Mouse (Mus musculus) retina, postnatal 1 day (tissue): ENCODE measurements around the gene Syndig1l.
A peak's percentile ranks its signal among the peaks of the same experiment; 100 is the strongest.

Experiments
- DNase-seq: peaks from one replicate; pipeline ENCODE4 v3.0.0-alpha.2; 2012

The Syndig1l gene

GRCm38 (mm10) chr12:84698319-84699081 is at the start of gene Syndig1l:
Syndig1l (minus strand) TSS chr12:84698831.
- DNase-seq = peak; percentile 80

DNA sequence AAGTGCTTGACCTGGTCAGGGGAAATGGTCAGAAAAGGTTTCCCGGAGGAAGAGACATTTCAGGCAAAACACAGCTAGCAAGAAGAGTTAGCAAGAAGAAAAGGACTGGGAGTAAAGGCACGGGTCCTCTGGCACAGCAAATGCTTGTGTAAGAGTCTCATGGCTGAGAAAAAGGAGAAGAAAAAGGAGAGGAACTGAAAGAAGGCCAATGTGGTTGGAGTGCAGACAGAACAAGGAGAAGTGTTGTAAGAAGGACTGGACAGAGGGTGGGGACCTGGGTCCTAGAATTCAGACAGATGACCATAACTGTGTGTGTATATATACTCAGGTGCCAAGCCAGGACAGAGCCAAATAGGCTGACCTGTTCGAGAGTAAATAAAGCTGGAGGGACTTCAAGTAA is 49.5 kb upstream of the Syndig1l start:
- no peak for DNase-seq

- DNase-seq = no peak
These were observed 47.1 kb upstream of the Syndig1l start for GRCm38 (mm10) chr12:84745700-84746099.

DNA sequence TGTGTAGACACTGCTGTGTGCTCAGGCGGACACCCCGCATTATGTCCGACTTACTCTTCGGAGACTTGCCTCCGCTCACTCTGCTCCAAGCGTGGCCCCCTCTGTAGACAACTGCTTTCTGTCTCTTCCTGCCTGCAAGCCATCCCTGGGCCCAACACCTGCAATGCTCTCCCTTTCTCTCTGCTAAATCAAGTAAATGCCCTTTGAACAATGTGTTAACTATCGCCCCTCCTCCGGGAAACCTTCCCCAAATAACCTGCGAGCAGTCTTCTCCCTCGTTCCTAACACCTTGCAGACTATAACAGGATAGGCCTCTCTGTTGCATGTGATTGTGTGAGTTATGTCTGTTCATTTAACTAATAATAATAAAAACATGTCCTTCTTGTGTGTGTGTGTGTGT is 44.9 kb upstream of the Syndig1l start:
- DNase-seq = no peak

DNA sequence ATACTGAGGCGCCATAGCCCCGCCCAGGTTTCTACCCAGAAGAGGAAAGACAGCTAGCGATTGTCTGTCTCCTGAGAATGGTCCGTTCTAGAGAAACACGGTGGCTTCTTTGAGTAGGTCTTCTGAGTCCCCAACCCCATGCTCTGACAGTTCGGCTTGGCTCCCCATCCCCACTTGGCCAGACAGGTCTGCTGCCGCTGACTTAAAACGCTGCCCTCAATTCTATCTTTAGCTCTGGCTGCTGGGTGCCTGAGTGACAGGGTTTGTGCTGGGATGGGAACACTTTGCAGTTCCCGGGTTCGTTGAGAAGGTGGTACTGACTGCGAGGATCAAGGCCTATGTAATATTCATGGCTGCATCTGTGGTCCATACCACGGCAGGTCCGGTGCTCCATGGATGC is 34.7 kb upstream of the Syndig1l start:
- DNase-seq = no peak

- DNase-seq = no peak
These were observed 29.8 kb upstream of the Syndig1l start for GRCm38 (mm10) chr12:84728421-84728820.

- DNase-seq = no peak
These were observed 28.8 kb upstream of the Syndig1l start for GRCm38 (mm10) chr12:84727434-84727833.

GRCm38 (mm10) chr12:84726986-84727385 is 28.4 kb upstream of the Syndig1l start:
- DNase-seq = no peak

DNA sequence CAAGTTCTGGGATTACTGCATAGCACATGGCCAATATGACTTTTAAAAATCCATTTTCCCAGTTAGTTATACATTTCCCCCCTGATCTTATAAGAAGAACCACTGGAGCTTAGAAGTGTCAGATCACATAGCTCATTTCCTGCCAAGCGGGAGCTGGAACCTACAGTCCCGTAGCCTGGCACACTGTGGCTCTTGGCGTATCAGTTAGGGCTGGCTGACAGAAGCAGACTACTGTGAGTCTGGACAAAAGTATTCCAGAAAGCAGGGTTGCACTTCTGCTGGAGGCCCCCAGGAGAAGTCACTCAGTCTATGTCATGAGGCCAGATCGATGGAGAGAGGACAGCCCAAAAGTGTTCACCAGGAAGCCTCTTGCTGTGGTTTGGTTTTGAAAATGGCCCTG is 27.8 kb upstream of the Syndig1l start:
- DNase-seq = no peak

GRCm38 (mm10) chr12:84718462-84719244 is 20.0 kb upstream of the Syndig1l start:
- no peak for DNase-seq

DNA sequence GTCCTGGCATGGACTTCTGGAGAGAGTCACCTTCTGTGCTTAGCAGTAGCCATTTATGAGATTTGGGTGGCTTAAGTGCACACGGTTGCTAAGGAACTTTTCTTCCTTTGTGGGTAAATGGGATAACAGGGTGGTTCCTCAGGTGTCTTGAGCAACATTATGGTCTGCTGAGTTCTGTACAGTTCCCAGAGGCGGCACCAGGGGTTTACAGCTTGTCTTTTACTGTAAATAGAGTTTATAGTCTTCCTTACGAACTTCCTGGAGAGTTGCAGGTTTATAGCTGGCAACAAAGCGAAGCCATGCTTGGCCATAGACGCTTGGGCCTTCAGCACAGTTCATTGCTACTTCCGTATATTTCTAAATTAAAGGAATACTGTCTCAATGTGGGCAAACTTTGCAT is 15.9 kb upstream of the Syndig1l start:
- DNase-seq = no peak

GRCm38 (mm10) chr12:84709842-84710439 is 11.3 kb upstream of the Syndig1l start:
- no peak for DNase-seq

DNA sequence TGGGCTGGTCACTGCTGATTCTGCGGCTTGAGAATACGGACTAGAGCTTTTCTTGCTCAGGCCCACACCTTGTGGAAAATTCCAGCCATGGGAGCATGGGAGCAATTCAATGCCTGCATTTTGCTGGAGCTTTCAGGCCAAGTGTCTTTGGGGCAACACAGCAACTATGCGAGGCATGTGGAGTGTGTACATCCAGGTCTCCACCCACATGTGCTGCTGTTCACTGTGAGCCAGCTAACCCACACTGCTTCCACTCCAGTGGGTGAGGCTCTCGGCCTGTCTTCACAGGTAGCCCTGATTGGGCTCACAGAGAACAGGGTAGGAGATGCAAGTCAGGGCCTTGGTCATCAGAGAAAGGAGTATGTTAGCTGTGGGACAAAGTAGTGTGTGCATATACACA is 9.2 kb upstream of the Syndig1l start:
- no peak for DNase-seq

DNA sequence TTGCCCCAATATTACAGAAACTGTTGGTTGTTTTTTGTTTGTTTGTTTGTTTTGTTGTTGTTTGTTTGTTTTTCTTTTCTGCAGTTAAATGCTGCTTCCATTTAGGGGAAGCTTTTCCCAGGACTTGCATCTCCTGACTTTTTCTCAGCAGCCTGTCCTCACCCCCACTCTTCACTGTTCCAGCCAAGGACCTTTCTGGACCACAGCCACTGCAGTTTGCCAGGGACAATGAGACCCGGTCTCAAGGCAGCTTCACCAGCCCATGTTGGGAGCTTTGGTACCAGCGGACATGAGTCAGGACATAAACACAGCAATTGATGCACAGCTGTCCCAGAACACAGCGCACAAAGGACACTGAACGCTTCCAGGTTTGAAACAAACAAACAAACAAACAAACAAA is 8.3 kb upstream of the Syndig1l start:
- no peak for DNase-seq

DNA sequence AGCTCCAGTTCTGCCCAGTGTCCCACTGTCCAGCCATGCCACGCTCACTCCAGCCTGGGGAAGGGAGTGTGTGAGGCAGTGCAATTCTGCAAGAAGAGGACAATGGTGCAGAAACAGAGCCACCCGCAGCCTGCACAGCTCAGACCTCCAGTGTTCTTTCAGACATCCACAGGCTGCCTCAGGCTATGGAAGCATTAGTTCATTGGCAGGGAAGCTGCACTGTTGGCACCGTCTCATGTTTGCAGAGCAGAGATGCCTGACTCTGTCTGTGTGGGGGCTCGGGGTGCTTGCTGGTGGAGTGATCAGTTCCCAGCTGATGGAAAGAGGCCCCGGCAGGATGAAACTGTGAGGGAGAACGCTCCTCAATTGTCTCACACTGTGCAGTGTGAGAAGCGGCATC is 4.0 kb upstream of the Syndig1l start:
- DNase-seq = peak; percentile 45

DNA sequence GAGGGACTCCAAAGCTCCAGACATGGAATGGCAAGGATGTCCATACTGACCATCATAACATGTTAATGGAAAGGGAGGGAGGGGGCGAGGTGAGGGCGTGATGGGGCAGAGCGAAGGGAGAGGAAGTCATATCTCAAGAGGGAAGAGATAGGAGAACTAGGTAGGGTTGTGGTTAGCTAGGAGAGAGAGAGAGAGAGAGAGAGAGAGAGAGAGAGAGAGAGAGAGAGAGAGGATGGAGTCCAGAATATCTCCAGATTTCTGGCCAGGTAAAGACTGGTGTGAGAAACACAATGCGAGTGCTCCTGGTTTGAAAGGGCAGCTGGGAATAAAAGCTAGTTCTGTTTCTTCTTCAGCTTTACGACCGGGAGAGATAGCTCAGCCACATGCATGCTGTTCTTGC is 6.5 kb downstream of the Syndig1l start:
- DNase-seq = no peak

- no peak for DNase-seq
These were observed 7.3 kb downstream of the Syndig1l start for GRCm38 (mm10) chr12:84691347-84691746.

- DNase-seq = no peak
These were observed 9.6 kb downstream of the Syndig1l start for GRCm38 (mm10) chr12:84689051-84689450.

DNA sequence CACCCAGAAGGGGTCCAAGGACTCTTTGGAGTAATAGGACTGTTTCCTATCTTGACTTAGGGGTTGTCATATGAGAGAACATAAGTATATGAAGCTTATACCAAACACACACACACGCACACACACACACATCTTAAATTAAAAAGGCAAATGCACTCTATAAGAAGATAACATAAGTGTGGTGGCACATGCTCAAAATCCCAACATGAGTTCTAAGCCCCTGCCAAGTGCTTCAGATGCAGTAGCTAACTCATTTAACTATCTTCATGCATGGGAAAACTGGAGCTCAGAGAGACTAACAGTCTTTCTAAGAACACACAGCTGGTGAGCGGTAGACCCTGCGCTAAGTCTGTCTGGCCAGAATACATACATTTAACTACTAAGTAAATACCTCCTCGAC is 11.1 kb downstream of the Syndig1l start:
- no peak for DNase-seq

DNA sequence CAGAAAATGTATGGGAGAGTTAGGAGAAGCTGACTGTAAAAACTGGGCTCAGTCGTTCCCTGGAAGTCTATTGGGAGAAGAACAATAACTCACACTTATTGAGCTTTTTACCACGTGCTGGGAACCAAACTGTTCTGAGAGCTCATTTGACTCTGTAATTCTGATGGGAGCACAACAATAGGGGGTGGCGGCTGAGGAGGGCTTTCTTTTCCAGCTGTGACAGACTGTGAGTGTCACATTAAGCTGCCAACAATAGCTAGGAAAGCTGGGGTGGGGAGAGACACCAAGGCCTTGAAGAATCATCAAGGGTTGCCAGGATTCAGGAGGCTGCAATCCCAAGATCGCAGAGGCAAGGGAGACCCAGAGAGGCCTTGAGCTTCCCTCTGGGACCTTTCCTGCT is 12.5 kb downstream of the Syndig1l start:
- DNase-seq = no peak

DNA sequence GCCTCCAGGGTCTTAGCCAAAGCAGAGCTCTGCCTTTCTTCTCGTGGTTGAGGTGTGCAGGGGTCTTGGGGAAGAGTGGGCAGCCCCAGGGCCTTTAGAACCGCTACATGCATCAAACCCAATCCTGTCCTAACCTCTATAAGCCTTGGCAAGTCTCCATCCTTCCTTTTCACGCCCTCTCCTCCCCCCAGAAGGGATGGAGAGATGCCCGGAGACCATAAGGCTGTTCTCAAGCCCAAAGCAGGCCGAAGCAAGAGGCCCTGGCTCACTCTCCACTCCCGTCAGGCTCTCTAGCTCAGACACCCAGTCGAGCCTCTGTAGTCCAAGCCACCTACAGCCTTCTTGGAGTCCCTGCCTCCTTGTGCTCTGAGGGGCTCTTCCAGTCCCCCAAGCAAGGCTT is 14.1 kb downstream of the Syndig1l start:
- no peak for DNase-seq

GRCm38 (mm10) chr12:84676011-84676410 is 22.6 kb downstream of the Syndig1l start:
- DNase-seq = no peak

- DNase-seq = peak; percentile 21
These were observed 23.7 kb downstream of the Syndig1l start for GRCm38 (mm10) chr12:84674666-84675526.
